Mouse (Mus musculus): Measurements from ENCODE around the gene Zmym3. TPM values are rescaled to one million over a fixed set of nuclear protein-coding genes. Genes with fewer than 3 reads are reported as not detected.
"Not testable (repeated sequence)": the region's sequence is repeated elsewhere in the genome, so short reads cannot be mapped to it uniquely, and the experiment has no call there.

Zmym3 gene
- polyA plus RNA-seq, 1 experiment: 22.0 TPM

DNA sequence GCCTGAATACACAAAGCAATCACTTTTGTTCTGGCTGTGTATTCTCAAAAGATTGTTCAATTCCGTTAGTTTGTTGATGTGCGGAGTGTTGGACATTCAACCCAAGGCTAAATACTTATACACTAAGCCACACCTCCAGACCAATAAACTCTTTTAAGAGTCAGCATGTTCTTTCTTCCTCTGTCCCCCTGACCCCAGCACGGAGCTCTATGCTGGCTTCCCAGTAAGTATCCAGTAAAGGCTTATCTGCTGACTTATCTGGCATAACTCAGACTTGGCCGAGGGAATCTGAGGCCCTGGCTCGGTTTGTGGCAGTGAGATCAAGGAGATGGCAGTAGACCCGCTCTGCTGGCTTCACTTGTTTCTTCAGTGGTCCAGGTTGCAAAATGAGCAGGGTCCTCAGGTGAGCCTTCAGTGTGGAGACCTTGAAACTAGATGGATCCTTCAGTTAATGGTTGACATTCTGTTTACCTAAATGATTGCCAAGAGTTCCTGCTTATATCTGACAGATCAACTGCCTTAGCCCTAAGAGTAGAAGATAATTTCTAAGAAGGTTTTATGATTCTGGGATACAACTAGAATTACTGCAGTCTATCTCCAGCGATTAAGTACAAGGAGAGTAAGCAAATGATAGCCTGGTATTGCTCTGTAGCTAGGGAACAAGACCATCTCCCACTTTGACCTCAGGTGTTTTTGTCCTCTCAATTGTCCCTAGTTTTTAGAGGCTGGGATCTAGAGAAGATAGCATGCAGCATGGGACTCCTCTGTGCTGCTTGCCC, 44.3 kb downstream of the Zmym3 start, which contains the start of gene Gjb1:
Gene Gjb1, plus strand, starts transcription at position 189 of the 779 bp plus-strand sequence.
- TF ChIP-seq POLR2A (IDR thresholded peaks at IDR 0.05; ENCODE audit: low read depth, low read length) (no peak), CTCF (conservative IDR thresholded peaks at IDR 0.05; ENCODE audit: insufficient read depth, insufficient read length, low read depth, low read length) (no peak)
- 45% methylated on average over 7 of the region's 7 CpGs for WGBS
- peaks cover 3% of the 10 kb centered on the region; the same call in 1 of the 2 replicates for H3K4me1 ChIP-seq (ENCODE audit: control insufficient read depth, insufficient read depth, low read length)
- H3K4me3 ChIP-seq (ENCODE audit: insufficient read depth, low read depth, low read length): peak within 1 kb of the TSS; percentile 30
- H3K27ac ChIP-seq (ENCODE audit: insufficient read depth, low read depth, low read length): peak within 1 kb of the TSS; percentile 73
- H3K27me3 ChIP-seq (replicated peaks; ENCODE audit: control insufficient read depth, insufficient read depth, low read length): no peaks in the 10 kb centered on the region
- no peak for DNase-seq
- H3K36me3 ChIP-seq (ENCODE audit: control insufficient read depth, insufficient read depth, low read length): no peaks in the 10 kb centered on the region

DNA sequence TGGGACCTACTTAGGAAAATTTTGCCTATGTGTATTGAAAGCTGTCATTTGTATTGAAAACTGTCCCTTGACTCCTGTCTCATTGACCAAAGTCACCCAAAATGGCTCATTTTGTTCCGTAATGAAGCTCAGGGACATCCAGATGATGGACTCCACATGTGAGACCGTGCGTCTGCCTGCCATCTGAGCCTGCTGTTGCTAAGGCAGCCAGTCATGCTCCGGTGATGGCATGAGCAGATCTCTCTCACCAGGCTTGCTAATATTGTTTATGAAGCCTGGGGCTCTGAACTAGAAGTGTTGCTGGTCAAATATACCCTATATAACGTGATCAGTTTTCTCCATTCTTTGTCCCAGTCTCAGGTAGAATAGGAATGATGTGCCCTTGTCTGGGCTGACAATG, 47.7 kb downstream of the Zmym3 start:
- 70% methylated on average over 5 of the region's 5 CpGs for WGBS
- H3K4me3 ChIP-seq (ENCODE audit: insufficient read depth, low read depth, low read length): no peak overlapping the region
- no peak for DNase-seq
- no peaks in the 10 kb centered on the region for H3K36me3 ChIP-seq (ENCODE audit: control insufficient read depth, insufficient read depth, low read length)
- TF ChIP-seq CTCF (conservative IDR thresholded peaks at IDR 0.05; ENCODE audit: insufficient read depth, insufficient read length, low read depth, low read length) (no peak), POLR2A (IDR thresholded peaks at IDR 0.05; ENCODE audit: low read depth, low read length) (no peak)
- H3K4me1 ChIP-seq (ENCODE audit: control insufficient read depth, insufficient read depth, low read length): peaks cover 3% of the 10 kb centered on the region; the same call in 1 of the 2 replicates
- no peaks in the 10 kb centered on the region for H3K27me3 ChIP-seq (replicated peaks; ENCODE audit: control insufficient read depth, insufficient read depth, low read length)
- no peak overlapping the region for H3K27ac ChIP-seq (ENCODE audit: insufficient read depth, low read depth, low read length)

DNA sequence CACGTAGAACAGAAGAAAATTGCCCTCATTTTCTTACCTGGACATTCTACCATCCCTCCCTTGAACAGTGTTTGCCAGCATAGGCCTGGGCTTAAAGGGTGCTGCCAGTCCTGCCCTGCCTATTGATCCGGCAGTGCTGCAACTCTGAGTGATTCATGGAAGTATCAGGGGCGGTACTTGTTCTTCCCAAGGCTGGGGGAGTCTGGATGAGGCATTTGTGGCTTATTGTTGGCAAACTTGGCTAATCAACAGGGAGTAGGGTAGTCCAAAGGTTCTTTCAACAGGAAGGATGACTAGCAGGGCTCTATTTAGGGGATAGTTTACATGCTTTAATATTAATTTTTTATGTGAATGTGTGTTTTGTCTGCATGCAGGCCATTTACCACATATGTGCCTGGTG, 50.1 kb downstream of the Zmym3 start:
- no peak overlapping the region for H3K27ac ChIP-seq (ENCODE audit: insufficient read depth, low read depth, low read length)
- H3K27me3 ChIP-seq (replicated peaks; ENCODE audit: control insufficient read depth, insufficient read depth, low read length): no peaks in the 10 kb centered on the region
- H3K36me3 ChIP-seq (ENCODE audit: control insufficient read depth, insufficient read depth, low read length): no peaks in the 10 kb centered on the region
- no peak for DNase-seq
- no peak for TF ChIP-seq POLR2A (IDR thresholded peaks at IDR 0.05; ENCODE audit: low read depth, low read length)
- no peak for TF ChIP-seq CTCF (conservative IDR thresholded peaks at IDR 0.05; ENCODE audit: insufficient read depth, insufficient read length, low read depth, low read length)
- 64% methylated on average over 3 of the region's 3 CpGs for WGBS
- no peaks in the 10 kb centered on the region; the same call in 1 of the 2 replicates for H3K4me1 ChIP-seq (ENCODE audit: control insufficient read depth, insufficient read depth, low read length)
- H3K4me3 ChIP-seq (ENCODE audit: insufficient read depth, low read depth, low read length): no peak overlapping the region

- no peaks in the 10 kb centered on the region; the same call in 1 of the 2 replicates for H3K4me1 ChIP-seq (ENCODE audit: control insufficient read depth, insufficient read depth, low read length)
- no peak overlapping the region for H3K4me3 ChIP-seq (ENCODE audit: insufficient read depth, low read depth, low read length)
- H3K27ac ChIP-seq (ENCODE audit: insufficient read depth, low read depth, low read length): no peak overlapping the region
- H3K27me3 ChIP-seq (replicated peaks; ENCODE audit: control insufficient read depth, insufficient read depth, low read length): no peaks in the 10 kb centered on the region
- no peak for TF ChIP-seq POLR2A (IDR thresholded peaks at IDR 0.05; ENCODE audit: low read depth, low read length)
- no peaks in the 10 kb centered on the region for H3K36me3 ChIP-seq (ENCODE audit: control insufficient read depth, insufficient read depth, low read length)
- WGBS: 57% methylated on average over 7 of the region's 7 CpGs
- DNase-seq: no peak
Observed at GRCm38 (mm10) chrX:101369001-101369400, 51.6 kb downstream of the Zmym3 start.

DNA sequence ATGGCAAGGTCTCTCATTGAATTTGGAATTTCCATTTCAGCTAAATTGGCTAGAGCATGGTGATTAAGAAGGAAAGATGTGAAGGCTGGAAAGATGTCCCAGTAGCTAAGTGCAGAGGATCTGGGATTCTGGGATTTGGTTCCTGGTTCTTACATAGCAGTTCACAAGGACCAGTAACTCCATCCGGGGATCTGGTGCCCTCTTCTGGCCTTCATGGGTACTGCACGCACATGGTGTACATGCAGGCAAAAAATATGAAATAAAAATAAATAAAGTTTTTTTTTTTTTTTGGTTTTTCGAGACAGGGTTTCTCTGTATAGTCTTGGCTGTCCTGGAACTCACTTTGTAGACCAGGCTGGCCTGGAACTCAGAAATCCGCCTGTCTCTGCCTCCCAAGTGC, 61.7 kb downstream of the Zmym3 start:
- WGBS: 78% methylated on average over 4 of the region's 4 CpGs
- H3K27ac ChIP-seq (ENCODE audit: insufficient read depth, low read depth, low read length); H3K4me3 ChIP-seq (ENCODE audit: insufficient read depth, low read depth, low read length); H3K4me1 ChIP-seq (ENCODE audit: control insufficient read depth, insufficient read depth, low read length); H3K36me3 ChIP-seq (ENCODE audit: control insufficient read depth, insufficient read depth, low read length); H3K27me3 ChIP-seq (replicated peaks; ENCODE audit: control insufficient read depth, insufficient read depth, low read length); DNase-seq: not testable (repeated sequence)

Other genes starting within 250 kb of the Zmym3 start
- gene Snx12, start 198.3 kb downstream of the Zmym3 start, polyA plus RNA-seq (2012; rRNA removed): 22.5 and 30.3 TPM in 2 replicates
- gene Foxo4, start 166.3 kb downstream of the Zmym3 start, polyA plus RNA-seq (2012; rRNA removed): 37.1 and 42.2 TPM in 2 replicates
- gene Gm614, start 156.9 kb downstream of the Zmym3 start, polyA plus RNA-seq (2012; rRNA removed): not detected in 2 replicates
- gene Il2rg, start 152.6 kb downstream of the Zmym3 start, polyA plus RNA-seq (2012; rRNA removed): 7.2 and 21.4 TPM in 2 replicates
- not detected in 2 replicates for gene Gm20489, start 151.8 kb downstream of the Zmym3 start, polyA plus RNA-seq (2012; rRNA removed)
- gene Med12, start 146.8 kb downstream of the Zmym3 start, polyA plus RNA-seq (2012; rRNA removed): 77.2 and 82.6 TPM in 2 replicates
- gene Nlgn3, start 121.7 kb downstream of the Zmym3 start, polyA plus RNA-seq (2012; rRNA removed): 0.18 and 0.31 TPM in 2 replicates
- 122 and 132 TPM in 2 replicates for gene Gjb1, start 44.5 kb downstream of the Zmym3 start, polyA plus RNA-seq (2012; rRNA removed)
- 70.6 and 90.6 TPM in 2 replicates for gene Nono, start 8.5 kb upstream of the Zmym3 start, polyA plus RNA-seq (2012; rRNA removed)
- 0.07 and 2.9 TPM in 2 replicates for gene Itgb1bp2, start 28.2 kb upstream of the Zmym3 start, polyA plus RNA-seq (2012; rRNA removed)
- gene Taf1, start 111.9 kb upstream of the Zmym3 start, polyA plus RNA-seq (2012; rRNA removed): 3.2 and 5.0 TPM in 2 replicates
- 64.3 and 69.4 TPM in 2 replicates for gene Ogt, start 219.2 kb upstream of the Zmym3 start, polyA plus RNA-seq (2012; rRNA removed)

All from kidney, adult 2 months (tissue).